Mouse (Mus musculus): ENCODE data around the gene Cse1l.

Gene Cse1l

DNA sequence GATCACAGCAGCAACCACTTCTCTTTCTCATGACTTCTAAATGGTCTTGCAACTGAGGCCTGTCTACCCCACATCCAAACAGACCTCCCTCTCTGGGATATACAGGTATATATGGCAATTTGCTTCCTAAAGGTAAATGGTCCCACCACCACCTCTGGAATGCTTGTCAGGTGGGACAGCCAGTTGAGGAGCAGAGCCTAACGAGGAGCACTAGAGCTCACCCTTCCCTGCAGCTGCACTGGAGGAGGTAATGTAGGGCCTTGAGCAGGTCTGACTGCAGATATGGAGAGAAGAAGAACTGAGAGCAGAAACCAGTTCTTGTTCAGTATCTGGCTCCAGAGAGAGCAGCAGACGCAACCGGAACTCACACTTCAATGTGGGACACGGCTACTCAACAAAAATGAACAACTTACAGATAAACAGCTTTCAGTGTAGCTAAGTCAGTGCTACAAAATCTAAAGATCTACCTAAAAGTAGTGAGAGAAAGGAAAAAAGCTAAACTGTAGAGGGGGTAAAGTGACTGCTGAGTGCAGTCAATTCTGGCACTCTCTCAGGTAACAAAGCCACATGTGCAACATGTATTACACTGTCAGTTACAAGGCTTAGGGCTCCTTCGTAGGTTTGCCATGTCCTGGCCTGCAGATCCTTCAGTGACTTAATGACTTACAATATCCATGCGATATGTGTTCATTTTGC, 68.5 kb downstream of the Cse1l start:
- no peak for DNase-seq (ENCODE audit: low read depth, low spot score)

DNA sequence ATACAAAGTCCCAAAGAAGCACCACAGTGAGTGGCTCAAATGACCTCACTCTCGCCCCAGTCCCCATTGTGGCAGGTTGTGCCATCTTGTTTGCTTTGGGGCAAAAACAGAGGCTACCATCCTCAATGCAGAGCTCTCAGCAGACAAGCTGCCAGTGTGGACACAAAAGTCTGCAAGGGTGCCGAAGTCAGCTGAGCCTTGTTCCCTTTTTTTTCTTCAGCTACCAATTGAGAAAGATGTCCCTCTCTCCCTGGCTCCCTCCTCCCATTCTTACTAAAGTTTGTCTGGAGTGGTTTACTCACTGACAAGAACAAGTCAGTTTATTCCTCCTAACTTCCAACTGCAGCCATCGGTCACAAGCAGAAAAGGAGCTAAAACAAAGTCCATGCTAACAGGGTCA, 70.5 kb downstream of the Cse1l start:
- DNase-seq (ENCODE audit: low read depth, low spot score), result no peak

DNA sequence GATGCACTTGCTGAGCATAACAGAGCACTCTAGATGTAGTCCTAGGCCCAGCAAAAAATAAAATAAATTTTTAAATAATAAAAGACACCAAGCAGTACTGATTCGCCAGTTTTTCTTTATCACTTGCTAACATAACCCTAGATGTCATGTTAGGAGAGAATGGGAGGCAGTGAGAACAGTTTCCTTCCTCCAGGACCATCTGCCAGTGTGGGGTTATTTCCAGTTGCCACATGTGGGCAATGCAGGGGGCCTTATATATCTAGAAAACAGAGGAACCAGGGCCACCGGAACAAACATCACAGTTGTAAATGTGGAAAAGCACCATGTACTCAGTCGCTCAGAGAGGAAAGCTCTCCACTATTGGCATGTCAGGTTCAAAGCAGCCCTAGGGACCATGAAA, 71.7 kb downstream of the Cse1l start:
- no peak for DNase-seq (ENCODE audit: low read depth, low spot score)

DNA sequence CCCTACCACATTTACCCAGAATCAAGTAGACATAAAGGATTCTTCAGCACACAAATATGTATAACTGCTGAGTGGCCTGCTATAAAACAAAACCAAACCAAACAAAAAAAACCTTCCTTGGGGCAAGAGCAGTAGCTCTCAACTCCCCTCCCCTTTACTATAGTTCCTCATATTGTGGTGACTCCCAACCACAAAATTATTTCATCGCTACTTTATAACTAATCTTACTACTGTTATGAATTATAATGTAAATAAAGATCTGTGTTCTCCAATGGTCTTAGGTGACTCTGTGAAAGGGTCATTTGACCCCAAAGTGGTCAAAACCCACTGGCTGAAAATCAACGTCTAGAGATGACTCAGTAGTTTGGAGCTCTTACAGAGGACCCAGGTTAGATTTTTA, 74.3 kb downstream of the Cse1l start:
- DNase-seq (ENCODE audit: low read depth, low spot score), result no peak

DNA sequence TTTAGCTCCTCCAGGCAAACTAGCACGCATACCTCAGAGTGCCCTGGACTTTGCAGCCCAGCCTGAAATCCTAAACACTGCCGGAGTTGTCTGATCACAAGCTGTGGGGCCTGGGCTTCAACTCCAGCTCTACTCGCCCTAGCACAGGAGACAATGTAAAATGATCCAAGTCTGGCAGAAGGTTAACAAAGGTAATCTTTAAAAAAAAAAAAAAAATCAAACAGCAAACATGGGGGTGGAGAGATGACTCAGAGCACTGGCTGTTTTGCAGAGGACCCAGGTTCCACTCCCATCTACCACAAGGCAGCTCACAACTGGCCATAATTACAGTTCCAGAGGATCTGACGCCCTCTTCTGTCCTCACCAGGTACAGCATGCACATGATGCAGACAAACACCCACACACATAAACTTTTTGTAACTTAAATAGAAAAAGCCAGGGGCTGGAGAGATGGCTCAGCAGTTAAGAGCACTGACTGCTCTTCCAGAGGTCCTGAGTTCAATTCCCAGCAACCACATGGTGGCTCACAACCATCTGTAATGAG, 77.6 kb downstream of the Cse1l start:
- DNase-seq (ENCODE audit: low read depth, low spot score), result no peak

DNA sequence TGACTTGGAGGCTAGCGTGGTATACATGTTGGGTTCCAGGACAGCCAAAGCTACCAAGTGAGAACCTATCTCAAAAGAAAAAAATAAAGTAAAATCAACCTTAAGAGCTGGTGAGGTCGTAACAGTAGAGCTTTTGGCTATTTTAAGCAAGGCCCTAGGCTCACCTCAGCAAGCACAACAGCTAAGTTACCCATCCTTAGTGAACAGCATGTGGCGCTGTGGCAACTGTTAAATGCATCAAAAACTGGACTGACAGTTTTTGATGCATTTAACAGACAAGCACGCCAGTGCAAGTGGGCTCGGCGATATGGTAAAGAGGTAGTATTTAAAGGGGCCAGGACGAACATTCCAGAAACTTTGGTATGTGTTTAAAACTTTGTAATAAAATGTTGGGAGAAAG, 85.0 kb downstream of the Cse1l start:
- DNase-seq (ENCODE audit: low read depth, low spot score), result no peak

DNA sequence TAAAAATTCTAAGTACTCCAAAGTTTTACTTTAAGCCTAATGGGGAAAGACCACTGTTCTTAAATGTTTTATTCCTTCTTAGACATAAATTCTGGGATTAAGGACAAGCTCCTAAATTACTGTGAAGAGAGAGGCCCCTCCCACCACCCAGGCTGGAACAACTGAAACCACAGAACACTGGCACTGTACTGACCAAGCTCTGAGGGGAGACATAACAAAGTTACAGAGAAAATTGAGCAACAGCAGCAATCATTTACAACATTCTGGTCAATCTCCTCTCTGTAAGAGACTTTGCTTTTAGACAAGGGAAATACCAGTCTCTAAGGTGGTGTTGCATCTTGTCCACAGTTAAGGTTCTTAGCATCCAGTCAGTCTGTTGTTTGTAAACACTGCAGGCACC, 86.1 kb downstream of the Cse1l start:
- no peak for DNase-seq (ENCODE audit: low read depth, low spot score)

DNA sequence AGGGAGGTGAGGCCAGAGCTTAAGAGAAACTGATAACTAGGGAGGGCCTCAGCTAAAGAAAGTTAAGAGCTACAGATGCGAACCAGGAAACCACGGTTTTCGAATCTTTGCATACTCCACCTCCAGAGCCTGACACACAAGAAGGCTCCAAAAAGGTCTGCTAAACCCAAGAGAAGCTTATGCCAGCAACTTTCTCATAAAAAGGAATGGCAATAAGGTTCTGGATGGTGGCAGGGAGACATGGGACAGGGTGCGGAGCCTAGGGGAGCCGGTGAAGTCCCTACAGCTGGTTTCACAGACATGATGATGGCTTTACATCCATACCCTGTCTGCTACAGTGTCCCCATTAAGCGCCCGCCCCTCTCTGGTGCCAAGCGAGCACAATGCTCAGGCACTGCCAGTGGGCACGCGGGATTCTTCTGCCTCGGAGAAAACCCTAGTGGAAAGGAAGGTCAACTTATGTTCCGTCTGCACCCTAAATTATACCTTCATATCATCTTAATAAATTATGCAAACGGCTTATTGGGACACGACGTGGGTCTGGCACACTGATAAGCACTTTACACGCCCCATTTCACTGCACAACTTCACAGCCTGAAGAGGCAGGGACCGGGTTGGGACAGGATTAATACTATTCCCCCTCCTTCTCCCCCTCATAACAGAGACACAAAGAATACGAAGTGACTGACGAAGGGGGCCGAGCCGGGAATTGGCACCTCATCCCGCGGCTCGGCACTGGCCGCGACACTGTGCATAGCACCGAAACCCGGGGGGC, 89.4 kb downstream of the Cse1l start:
- DNase-seq (ENCODE audit: low read depth, low spot score), result no peak

Data from c-Kit-negative CD71-positive TER-119-positive erythroid progenitor cells, embryonic 14.5 days (primary cell).